Mouse (Mus musculus): ENCODE data around the gene Aspdh. TPM values are rescaled to one million over a fixed set of nuclear protein-coding genes. Genes with fewer than 3 reads are reported as not detected.

The Aspdh gene
- polyA plus RNA-seq, 1 experiment from 2014 or later, result not detected

GRCm38 (mm10) chr7:44460767-44461502 lies 4.3 kb upstream of the Aspdh start:
- Histone ChIP-seq H3K4me1 (peaks cover 30% of the 10 kb centered on the region), H3K27ac (replicated peaks) (no peak overlapping the region), H3K4me3 (no peak overlapping the region), H3K36me3 (replicated peaks) (peaks cover 46% of the 10 kb centered on the region), H3K27me3 (replicated peaks; ENCODE audit: low read depth, poor library complexity, severe bottlenecking) (peaks cover 78% of the 10 kb centered on the region), H3K9me3 (no peaks in the 10 kb centered on the region)
- 78% methylated on average over 31 of the region's 31 CpGs for WGBS
- DNase-seq (ENCODE audit: low spot score), result peak; percentile 8

DNA sequence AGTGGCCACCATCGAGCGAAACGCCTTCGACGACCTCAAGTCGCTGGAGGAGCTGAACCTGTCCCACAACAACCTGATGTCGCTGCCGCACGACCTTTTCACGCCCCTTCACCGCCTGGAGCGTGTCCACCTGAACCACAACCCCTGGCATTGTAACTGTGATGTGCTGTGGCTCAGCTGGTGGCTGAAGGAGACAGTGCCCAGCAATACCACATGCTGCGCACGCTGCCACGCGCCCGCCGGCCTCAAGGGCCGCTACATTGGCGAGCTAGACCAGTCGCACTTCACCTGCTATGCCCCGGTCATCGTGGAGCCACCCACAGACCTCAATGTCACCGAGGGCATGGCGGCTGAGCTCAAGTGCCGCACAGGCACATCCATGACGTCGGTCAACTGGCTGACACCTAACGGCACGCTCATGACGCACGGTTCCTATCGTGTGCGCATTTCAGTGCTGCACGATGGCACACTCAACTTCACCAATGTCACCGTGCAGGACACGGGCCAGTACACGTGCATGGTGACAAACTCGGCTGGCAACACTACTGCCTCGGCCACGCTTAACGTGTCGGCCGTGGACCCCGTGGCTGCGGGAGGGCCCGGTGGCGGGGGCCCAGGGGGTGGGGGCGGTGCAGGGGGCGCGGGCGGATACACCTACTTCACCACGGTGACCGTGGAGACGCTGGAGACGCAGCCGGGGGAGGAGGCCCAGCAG lies 3.5 kb upstream of the Aspdh start:
- WGBS, result 70% methylated on average over 57 of the region's 57 CpGs
- Histone ChIP-seq H3K27ac (replicated peaks) (no peak overlapping the region), H3K9me3 (no peaks in the 10 kb centered on the region), H3K27me3 (replicated peaks; ENCODE audit: low read depth, poor library complexity, severe bottlenecking) (peaks cover 80% of the 10 kb centered on the region), H3K36me3 (replicated peaks) (peaks cover 44% of the 10 kb centered on the region), H3K4me1 (peaks cover 34% of the 10 kb centered on the region), H3K4me3 (peak overlapping the region; percentile 54; the same call in 1 of the 2 replicates)
- DNase-seq (ENCODE audit: low spot score), result peak; percentile 8

DNA sequence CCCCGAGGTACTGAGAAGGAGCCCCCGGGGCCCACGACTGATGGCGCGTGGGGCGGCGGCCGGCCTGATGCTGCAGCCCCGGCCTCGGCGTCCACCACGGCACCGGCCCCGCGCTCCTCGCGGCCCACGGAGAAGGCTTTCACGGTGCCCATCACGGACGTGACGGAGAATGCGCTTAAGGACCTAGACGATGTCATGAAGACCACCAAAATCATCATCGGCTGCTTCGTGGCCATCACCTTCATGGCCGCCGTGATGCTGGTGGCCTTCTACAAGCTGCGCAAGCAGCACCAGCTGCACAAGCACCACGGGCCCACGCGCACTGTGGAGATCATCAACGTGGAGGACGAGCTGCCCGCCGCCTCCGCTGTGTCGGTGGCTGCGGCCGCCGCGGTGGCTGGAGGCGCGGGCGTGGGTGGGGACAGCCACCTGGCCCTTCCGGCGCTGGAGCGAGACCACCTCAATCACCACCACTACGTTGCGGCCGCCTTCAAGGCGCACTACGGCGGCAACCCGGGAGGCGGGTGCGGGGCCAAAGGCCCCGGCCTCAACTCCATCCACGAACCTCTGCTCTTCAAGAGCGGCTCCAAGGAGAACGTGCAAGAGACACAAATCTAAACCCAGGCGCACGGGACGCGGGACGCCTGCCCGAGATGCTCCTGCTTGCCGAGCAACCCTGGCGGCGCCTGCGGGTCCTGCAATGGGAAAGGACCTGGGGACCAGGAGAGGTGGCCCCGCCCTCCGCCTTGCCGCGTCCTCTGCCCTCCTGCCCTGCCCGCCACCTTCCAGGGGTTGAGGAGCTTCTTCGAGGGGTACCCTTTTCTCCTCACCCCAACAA lies 2.8 kb upstream of the Aspdh start:
- peak; percentile 85 for DNase-seq (ENCODE audit: low spot score)
- Histone ChIP-seq H3K27me3 (replicated peaks; ENCODE audit: low read depth, poor library complexity, severe bottlenecking) (peaks cover 76% of the 10 kb centered on the region), H3K27ac (replicated peaks) (no peak overlapping the region)

DNA sequence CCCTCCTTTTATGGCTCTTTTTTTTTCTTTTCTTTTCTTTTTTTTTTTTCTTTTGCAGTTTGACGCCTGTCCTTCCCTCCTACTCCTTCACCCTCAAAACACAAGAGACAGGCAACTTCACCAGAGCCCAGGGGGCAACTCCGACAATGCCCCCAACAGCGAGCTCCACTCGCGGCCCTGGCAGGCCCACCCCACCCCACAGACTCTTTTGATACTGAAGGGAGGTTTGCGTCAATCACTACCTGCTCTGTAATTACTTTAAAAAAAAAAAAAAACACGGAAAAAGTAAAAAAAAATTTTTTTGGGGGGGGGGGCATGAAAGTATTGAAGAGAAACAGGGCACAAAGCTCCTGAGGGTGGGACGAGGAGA lies 2.1 kb upstream of the Aspdh start:
- peak overlapping the region; percentile 54; the same call in 1 of the 2 replicates for H3K4me3 ChIP-seq
- H3K27ac ChIP-seq (replicated peaks), result no peak overlapping the region
- peaks cover 43% of the 10 kb centered on the region for H3K4me1 ChIP-seq
- peaks cover 31% of the 10 kb centered on the region for H3K36me3 ChIP-seq (replicated peaks)
- 35% methylated on average over 8 of the region's 8 CpGs for WGBS
- no peak for DNase-seq (ENCODE audit: low spot score)
- H3K27me3 ChIP-seq (replicated peaks; ENCODE audit: low read depth, poor library complexity, severe bottlenecking), result peaks cover 76% of the 10 kb centered on the region
- H3K9me3 ChIP-seq, result no peaks in the 10 kb centered on the region

More for the DNA sequence above, 2.8 kb upstream of the Aspdh start:
- Histone ChIP-seq H3K9me3 (no peaks in the 10 kb centered on the region), H3K36me3 (replicated peaks) (peaks cover 36% of the 10 kb centered on the region), H3K4me1 (peaks cover 42% of the 10 kb centered on the region), H3K4me3 (peak overlapping the region; percentile 54)
- WGBS, result 22% methylated on average over 77 of the region's 77 CpGs

DNA sequence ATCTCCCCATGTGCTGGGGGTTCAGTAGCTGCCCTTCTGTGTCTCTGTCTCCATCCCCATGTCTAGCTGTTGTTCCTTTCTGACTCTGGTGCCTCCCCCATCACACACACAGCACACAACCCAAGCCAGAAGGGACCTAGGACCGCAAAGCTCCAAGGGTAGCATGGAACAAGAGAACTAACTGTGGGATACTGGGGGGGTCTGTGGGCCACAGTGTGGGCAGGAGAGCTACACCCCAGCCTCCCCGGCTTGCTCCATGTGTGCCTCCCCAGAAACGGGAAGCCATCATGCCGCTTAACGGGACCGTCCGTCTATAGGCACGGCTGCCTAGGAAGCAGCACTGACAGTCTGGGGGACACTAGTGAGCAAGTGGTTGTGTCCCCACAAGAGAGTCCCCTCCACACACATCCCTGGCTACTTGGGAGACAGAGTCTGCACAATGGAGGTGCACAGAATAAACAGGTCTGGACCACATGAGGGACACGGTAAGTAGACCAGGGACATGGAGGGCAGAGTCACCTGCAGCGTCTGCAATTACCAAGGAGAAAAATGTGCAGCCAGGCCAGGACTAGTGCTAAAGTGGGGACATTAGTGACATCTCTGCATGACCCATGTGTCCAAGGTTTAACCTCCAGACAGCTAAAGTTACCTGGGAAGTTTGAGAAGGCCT lies 1.5 kb upstream of the Aspdh start:
- H3K27ac ChIP-seq (replicated peaks), result no peak overlapping the region
- WGBS, result 90% methylated on average over 10 of the region's 10 CpGs
- peak; percentile 7 for DNase-seq (ENCODE audit: low spot score)
- H3K9me3 ChIP-seq, result no peaks in the 10 kb centered on the region
- H3K4me3 ChIP-seq, result no peak overlapping the region
- peaks cover 50% of the 10 kb centered on the region for H3K4me1 ChIP-seq
- peaks cover 75% of the 10 kb centered on the region for H3K27me3 ChIP-seq (replicated peaks; ENCODE audit: low read depth, poor library complexity, severe bottlenecking)
- peaks cover 24% of the 10 kb centered on the region for H3K36me3 ChIP-seq (replicated peaks)

DNA sequence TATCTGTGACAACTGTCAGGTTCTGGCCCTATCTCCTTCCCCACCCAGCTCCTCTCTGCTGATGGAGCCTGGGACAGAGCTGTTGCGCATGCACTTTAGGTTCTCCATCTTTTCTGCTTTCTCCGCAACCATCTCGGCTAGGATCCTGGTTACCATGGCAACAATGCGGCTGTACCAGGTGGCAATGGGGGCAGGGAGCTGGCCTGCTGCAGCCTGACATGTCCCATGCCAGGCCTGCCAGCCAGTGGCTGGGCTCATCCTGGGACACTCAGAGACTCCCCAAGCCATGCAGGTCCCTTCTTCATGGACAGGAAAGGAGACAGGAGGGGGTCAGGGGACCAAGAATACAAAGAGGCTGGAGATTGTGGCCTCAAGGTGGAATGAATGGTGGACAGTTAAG lies 680 bp upstream of the Aspdh start:
- H3K36me3 ChIP-seq (replicated peaks), result peaks cover 24% of the 10 kb centered on the region
- peaks cover 58% of the 10 kb centered on the region for H3K4me1 ChIP-seq
- 31% methylated on average over 4 of the region's 4 CpGs for WGBS
- no peak overlapping the region for H3K4me3 ChIP-seq
- H3K9me3 ChIP-seq, result no peaks in the 10 kb centered on the region
- DNase-seq (ENCODE audit: low spot score), result no peak
- H3K27me3 ChIP-seq (replicated peaks; ENCODE audit: low read depth, poor library complexity, severe bottlenecking), result peaks cover 66% of the 10 kb centered on the region
- no peak overlapping the region for H3K27ac ChIP-seq (replicated peaks)

DNA sequence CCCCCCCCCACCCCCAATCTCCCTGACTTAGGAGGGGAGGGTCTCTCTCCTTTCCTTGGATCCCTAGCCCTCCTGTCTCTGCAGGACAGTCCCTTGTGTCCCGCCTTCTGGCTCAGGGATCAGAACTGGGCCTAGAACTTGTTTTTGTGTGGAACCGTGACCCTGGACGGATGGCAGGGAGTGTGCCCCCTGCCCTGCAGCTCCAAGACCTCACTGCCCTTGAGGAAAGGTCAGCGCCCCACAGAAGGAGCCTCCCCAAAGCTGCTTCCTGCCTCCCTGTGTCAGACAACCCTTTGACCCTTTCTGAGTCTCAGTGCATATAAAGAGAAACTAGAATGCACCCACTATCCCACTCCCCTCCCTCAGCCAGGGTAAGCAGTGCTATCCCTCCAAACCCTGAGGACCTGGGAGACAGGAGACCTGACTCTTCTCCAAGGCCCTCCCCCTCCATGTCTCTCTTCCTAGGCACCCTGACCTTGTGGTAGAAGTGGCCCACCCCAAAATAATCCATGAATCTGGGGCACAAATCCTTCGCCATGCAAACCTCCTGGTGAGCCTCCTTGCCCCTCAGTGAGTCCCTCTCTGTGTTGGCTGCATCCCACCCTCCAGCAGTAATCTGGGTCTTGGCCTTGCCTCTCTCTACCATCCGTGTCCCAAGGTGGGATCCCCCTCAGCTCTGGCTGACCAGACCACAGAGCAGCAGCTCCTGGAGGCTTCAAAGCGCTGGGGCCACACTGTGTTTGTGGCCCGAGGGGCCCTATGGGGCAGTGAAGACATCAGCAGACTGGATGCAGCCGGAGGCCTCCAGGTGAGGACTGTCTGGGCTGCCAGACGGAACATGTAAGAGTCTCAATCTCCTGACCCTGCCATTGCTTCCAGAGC lies 1.1 kb downstream of the Aspdh start:
- Histone ChIP-seq H3K9me3 (no peaks in the 10 kb centered on the region), H3K4me1 (peaks cover 69% of the 10 kb centered on the region), H3K4me3 (peak overlapping the region; percentile 80; the same call in 1 of the 2 replicates), H3K27me3 (replicated peaks; ENCODE audit: low read depth, poor library complexity, severe bottlenecking) (peaks cover 49% of the 10 kb centered on the region), H3K27ac (replicated peaks) (0 out of 2 replicates have a peak overlapping the region, but pooled peaks have one; percentile 90), H3K36me3 (replicated peaks) (peaks cover 25% of the 10 kb centered on the region)
- 79% methylated on average over 10 of the region's 10 CpGs for WGBS
- DNase-seq (ENCODE audit: low spot score), result no peak

DNA sequence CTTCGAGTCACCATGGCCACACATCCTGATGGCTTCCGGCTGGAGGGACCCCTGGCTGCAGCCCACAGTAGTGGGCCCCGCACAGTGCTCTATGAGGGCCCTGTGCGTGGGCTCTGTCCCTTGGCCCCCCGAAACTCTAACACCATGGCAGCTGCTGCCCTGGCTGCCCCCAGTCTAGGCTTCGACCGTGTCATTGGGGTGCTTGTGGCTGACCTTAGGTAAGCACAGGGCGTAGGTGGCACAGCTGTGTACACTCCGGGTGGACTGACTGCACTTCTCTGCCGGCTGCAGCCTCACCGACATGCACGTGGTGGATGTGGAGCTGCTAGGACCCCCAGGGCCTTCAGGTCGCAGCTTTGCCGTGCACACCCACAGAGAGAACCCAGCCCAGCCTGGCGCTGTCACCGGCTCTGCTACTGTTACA lies 1.7 kb downstream of the Aspdh start:
- Histone ChIP-seq H3K27me3 (replicated peaks; ENCODE audit: low read depth, poor library complexity, severe bottlenecking) (peaks cover 43% of the 10 kb centered on the region), H3K4me3 (peak overlapping the region; percentile 80), H3K36me3 (replicated peaks) (peaks cover 18% of the 10 kb centered on the region), H3K27ac (replicated peaks) (peak overlapping the region; percentile 90; the same call in 1 of the 2 replicates), H3K9me3 (no peaks in the 10 kb centered on the region), H3K4me1 (peaks cover 68% of the 10 kb centered on the region)
- DNase-seq (ENCODE audit: low spot score), result no peak
- WGBS, result 85% methylated on average over 16 of the region's 16 CpGs

DNA sequence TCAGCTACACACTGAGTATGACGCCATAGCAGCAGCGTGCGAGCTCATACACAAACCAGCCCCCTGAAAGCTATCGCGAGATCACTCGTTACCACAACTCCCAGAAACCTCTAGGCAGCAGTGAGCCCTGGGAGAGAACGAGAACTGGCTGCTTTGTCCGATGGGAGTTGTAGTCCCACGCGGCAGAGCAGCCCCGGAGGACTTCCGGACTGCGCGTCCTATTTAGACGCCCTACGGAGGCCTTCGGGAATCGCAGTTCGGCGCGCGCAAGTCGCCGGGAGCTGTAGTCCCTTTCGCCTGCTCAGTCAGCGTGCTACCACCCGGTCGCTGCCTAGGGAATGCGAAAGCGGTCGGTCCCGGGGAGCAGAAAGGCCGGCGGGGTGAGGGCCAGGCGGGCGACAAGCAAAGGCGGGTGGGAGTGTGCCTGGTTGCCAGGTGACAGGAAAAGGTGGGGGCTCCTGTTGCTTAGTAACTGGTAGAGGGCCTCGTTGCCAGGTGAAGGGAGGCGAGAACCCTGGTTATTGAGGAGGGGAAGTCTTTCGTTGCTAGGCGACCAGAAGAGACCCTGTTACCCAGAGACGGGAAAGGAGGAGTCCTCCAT lies 2.7 kb downstream of the Aspdh start, which contains the start of gene Josd2:
Gene Josd2, plus strand, starts transcription at position 170 of the 601 bp plus-strand sequence.
- peak; percentile 95 for DNase-seq (ENCODE audit: low spot score)
- H3K4me1 ChIP-seq, result peaks cover 69% of the 10 kb centered on the region
- WGBS, result under 1% methylated on average over 42 of the region's 42 CpGs

DNA sequence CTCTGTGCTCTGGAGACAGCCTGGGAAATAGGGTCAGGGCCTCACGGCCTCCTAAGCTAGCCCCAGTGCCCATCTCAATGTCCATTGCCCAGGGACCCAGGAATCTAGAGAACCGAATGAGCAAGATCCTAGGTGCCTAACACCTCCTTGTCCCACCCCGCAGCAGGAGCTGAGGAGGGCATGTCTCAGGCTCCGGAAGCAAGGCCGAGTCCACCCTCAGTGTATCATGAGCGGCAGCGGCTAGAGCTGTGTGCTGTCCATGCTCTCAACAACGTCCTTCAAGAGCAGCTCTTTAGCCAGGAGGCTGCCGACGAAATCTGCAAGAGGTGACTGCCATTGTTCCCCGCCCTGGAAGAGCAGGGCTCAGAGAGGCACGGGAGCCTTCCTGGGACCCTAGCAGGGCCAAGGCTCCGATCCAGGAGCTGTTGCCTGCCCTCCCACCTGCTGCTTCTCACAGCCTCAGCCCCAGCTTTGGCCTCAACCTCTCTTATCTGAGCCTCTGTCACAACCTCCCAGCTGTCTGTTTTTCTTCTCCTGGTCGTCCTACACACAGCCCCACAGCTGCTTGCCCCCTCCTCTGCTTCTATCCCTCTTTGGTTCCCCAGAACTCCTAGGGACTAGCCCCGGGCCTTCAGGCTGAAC lies 3.6 kb downstream of the Aspdh start:
- Histone ChIP-seq H3K4me3 (peak overlapping the region; percentile 80), H3K4me1 (peaks cover 77% of the 10 kb centered on the region), H3K36me3 (replicated peaks) (peaks cover 8% of the 10 kb centered on the region; the same call in 1 of the 2 replicates), H3K27ac (replicated peaks) (peak overlapping the region; percentile 90), H3K9me3 (no peaks in the 10 kb centered on the region), H3K27me3 (replicated peaks; ENCODE audit: low read depth, poor library complexity, severe bottlenecking) (peaks cover 32% of the 10 kb centered on the region)
- WGBS, result 67% methylated on average over 15 of the region's 15 CpGs
- no peak for DNase-seq (ENCODE audit: low spot score)

More for the DNA sequence above, 2.7 kb downstream of the Aspdh start, which contains the start of gene Josd2:
- Histone ChIP-seq H3K4me3 (peak within 1 kb of the TSS; percentile 80), H3K27me3 (replicated peaks; ENCODE audit: low read depth, poor library complexity, severe bottlenecking) (peaks cover 33% of the 10 kb centered on the region), H3K9me3 (no peaks in the 10 kb centered on the region), H3K36me3 (replicated peaks) (peaks cover 11% of the 10 kb centered on the region; the same call in 1 of the 2 replicates), H3K27ac (replicated peaks) (peak within 1 kb of the TSS; percentile 90)

Data from embryonic facial prominence, embryonic 10.5 days (tissue).